Mouse (Mus musculus): ENCODE data around the gene Plpp2.

Gene Plpp2

GRCm38 (mm10) chr10:79533126-79533911 is at the start of gene Plpp2:
Plpp2 (minus strand) TSS chr10:79533796.
- DNase-seq (ENCODE audit: low spot score in 2 of 2), result peak; percentile 63 to 83

GRCm38 (mm10) chr10:79581501-79581900 is 47.9 kb upstream of the Plpp2 start:
- DNase-seq (ENCODE audit: low spot score in 2 of 2), result no peak

- no peak for DNase-seq (ENCODE audit: low spot score in 2 of 2)
Measured at GRCm38 (mm10) chr10:79580811-79581210, 47.2 kb upstream of the Plpp2 start.

GRCm38 (mm10) chr10:79580356-79580755 is 46.8 kb upstream of the Plpp2 start:
- no peak for DNase-seq (ENCODE audit: low spot score in 2 of 2)

- DNase-seq (ENCODE audit: low spot score in 2 of 2), result no peak
Measured at GRCm38 (mm10) chr10:79579781-79580180, 46.2 kb upstream of the Plpp2 start.

- DNase-seq (ENCODE audit: low spot score in 2 of 2), result no peak
Measured at GRCm38 (mm10) chr10:79578891-79579290, 45.3 kb upstream of the Plpp2 start.

- DNase-seq (ENCODE audit: low spot score in 2 of 2), result no peak
Measured at GRCm38 (mm10) chr10:79578276-79578675, 44.7 kb upstream of the Plpp2 start.

GRCm38 (mm10) chr10:79577376-79577775 is 43.8 kb upstream of the Plpp2 start:
- no peak for DNase-seq (ENCODE audit: low spot score in 2 of 2)

DNA sequence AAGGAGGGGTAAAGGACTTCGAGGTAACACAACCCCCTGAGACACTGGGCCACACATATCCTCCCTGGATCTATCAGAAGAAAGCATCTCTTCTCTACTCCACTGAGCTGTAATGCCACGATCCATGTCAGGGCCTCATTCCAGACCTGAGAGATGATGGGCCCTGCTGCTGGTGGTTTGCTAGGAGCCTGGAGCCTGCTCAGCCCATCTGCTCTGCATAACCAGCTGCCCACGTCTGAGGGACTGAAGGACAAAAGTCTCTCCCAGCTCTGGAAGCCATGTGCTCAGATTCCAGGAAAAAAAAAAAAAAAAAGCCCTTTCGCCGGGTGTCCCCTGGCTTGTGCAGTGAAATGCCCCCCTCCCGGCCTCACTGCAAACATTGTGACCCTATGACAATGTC is 42.2 kb upstream of the Plpp2 start:
- DNase-seq (ENCODE audit: low spot score in 2 of 2), result no peak

- no peak for DNase-seq (ENCODE audit: low spot score in 2 of 2)
Measured at GRCm38 (mm10) chr10:79574796-79575195, 41.2 kb upstream of the Plpp2 start.

DNA sequence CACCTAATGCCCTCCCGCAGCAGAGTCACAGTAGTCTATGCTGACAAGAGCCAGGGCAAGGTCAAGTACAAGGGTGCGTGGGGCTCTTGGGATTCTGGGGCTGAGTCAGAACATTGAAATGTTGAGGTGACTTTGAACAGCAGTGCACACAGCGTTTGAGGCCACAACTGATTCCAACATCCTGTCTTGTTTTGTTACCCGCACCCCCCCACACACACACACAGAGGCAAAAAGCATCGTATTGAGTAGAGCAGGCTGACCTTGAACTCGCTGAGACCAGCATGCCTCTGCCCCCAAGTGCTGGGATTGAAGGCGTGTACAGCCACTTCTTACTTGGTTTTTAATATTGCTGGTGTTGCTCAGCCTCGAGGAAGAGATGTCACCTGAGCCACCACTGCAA is 40.8 kb upstream of the Plpp2 start:
- no peak for DNase-seq (ENCODE audit: low spot score in 2 of 2)

GRCm38 (mm10) chr10:79573611-79574010 is 40.0 kb upstream of the Plpp2 start:
- no peak for DNase-seq (ENCODE audit: low spot score in 2 of 2)

DNA sequence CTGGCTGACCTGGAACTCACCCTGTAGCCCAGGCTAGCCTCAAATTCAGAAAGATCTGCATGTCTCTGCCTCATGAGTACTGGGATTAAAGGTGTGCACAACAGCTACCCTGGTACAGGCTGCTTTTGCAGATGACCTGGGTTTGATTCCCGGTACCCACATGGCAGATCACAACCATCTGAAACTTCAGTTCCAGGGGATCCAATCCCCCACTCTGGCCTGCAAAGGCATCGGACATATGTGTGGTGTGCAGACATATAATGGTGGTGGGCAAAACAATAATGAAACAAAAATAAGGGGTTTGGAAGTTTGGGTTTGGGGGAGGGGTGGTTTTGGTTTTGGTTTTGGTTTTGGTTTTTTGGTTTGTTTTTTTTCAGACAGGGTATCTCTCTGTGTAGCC is 37.7 kb upstream of the Plpp2 start:
- no peak for DNase-seq (ENCODE audit: low spot score in 2 of 2)

GRCm38 (mm10) chr10:79569921-79570320 is 36.3 kb upstream of the Plpp2 start:
- DNase-seq (ENCODE audit: low spot score in 2 of 2), result no peak

DNA sequence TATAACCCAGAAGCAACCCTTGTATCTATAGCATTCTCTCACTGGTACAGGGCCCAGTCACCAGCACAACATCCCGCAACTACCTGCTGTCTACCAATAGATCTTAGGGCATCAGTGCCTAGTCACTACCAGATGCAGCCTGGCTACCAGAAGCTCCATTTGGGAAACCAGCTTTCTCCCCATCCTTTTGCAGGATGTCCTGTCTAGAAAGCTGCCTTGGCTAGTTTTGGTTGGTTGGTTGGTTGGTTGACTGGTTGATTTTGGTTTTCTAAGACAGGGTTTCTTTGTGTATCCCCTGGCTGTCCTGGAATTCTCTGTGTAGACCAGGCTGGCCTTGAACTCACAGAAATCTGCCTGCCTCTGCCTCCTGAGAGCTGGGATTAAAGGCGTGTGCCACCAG is 26.1 kb upstream of the Plpp2 start:
- no peak for DNase-seq (ENCODE audit: low spot score in 2 of 2)

- no peak for DNase-seq (ENCODE audit: low spot score in 2 of 2)
Measured at GRCm38 (mm10) chr10:79557496-79557895, 23.9 kb upstream of the Plpp2 start.

DNA sequence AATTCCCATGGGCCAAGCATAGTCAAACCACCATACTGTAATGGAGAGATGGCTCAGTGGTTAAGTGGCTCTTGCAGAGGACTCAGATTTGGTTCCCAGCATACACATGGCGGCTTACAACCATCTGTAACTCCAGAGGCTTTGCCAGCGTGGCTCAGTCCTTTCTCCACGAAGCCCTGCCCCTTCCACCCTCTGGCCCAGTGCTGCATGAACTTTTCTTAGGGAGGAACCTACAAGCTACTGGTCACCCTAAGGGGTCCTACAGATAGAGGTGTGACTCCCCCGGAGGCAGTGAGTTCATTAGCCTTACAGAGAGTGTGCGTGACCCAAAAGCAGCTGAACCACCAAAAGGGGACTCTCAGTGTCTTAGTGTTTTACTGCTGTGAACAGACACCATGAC is 23.4 kb upstream of the Plpp2 start:
- no peak for DNase-seq (ENCODE audit: low spot score in 2 of 2)

- DNase-seq (ENCODE audit: low spot score in 2 of 2), result no peak
Measured at GRCm38 (mm10) chr10:79555238-79555724, 21.7 kb upstream of the Plpp2 start.

DNA sequence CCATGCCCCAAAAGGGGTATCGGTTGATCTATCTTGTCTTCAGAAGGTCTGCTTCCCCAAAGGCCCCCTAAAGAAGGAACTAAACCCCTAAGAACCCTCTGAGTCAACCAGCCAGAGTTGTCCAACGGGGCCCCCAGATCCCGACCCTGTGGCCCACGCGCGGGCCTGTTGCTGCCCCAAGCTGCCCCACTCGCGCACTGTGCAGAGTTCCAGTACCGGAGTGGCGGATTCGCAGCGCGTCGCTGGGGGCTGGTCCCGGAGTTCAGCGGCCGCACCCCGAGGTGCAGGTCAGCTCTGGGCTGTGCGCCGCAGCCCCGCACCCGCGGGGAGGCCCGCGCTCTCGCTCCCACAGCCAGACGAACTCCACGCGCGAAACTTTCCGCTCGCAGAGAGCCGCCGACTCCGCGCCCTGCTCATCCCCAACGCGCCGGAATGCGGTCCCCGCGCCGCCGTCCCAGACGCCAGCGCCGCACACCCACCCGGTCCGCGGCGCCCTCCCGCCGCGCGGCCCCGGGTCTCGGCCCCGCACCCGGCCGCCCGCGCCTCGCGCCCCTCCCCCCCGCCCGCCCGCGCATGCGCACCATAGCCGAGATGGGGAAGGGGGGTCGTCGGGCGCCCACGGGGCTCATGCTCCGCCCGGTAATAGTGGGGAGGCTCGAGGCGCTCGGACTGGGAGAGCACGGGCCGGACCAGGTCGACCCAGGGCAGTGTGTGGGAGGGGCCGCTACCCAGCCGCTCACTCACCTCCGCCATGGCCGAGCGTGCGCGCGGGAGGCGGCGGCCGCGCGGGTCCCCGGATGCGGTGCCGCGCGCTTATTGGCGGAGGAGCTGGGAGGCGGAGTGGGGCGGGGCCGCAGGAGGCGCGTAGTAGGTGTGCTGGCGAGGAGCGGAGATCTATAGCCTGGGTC is 21.0 kb upstream of the Plpp2 start, which contains the start of gene Mier2:
Gene Mier2, minus strand, starts transcription at position 870 of the 908 bp plus-strand sequence.
- peak; percentile 78 for DNase-seq (ENCODE audit: low spot score in 2 of 2)

GRCm38 (mm10) chr10:79553691-79554090 is 20.1 kb upstream of the Plpp2 start:
- DNase-seq (ENCODE audit: low spot score in 2 of 2), result no peak

GRCm38 (mm10) chr10:79553176-79553575 is 19.6 kb upstream of the Plpp2 start:
- no peak for DNase-seq (ENCODE audit: low spot score in 2 of 2)

DNA sequence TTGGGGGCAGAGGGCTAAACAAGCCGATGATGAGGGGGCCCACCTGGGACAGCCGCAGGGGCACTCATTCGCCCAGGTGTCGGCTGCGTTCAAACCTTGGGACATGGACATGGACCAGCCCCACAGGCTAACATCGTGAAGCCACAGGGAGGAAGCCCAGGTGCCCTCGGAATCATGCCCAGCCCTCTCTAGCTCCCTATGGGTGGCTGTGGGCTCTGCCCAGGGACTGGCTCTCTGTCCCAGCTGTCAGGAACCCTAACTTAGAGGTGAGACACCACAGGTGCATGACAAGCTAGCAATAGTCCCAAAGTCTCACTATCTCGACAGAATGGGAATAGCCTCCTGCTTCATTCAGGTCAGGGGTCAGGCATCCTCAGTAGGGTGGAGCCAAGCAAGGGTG is 18.9 kb upstream of the Plpp2 start:
- DNase-seq (ENCODE audit: low spot score in 2 of 2), result no peak

DNA sequence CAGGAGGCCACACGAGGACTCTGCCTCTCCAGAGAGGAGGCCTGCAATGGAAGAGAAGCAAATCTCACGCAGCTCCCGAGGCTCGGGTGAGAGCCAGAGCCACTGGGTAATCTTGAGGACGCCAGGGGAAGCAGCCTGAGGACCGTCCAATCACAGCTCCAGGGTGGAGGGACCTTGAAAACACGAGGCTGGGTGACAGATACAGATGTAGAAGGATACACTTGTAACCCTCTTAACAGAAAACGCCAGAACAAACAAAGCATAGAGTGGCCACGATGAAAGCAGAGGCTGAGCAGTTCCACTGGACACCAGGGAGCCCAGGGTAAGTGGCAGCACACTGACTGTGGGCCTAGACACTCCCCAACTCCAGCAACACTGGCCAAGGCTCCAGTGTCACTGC is 16.8 kb upstream of the Plpp2 start:
- DNase-seq (ENCODE audit: low spot score in 2 of 2), result no peak
